9 mouse cellular contexts compared by ENCODE assay signal in genomic region chr17:72606251-72606650, GRCm38 (mm10). TPM values are rescaled to one million over a fixed set of nuclear protein-coding genes. Genes with fewer than 3 reads are reported as not detected.
DNase-seq lines count a peak whose midpoint lies in the region; ATAC-seq lines count a peak whose summit lies in the region.
"Had no signal": no experiment of that assay in that cellular context is flagged by ENCODE, and none has a peak within 500 bp of the region (broad histone marks: within the 10 kb centered on the region; RNA-seq: fewer than 3 reads in every experiment).

No protein-coding gene starts in this region.

- peak; percentile 96 for DNase-seq in intestine, embryonic 14.5 days (ENCODE audit: low spot score)
- DNase-seq in brain, adult 2 months (ENCODE audit: low read depth, low spot score) = peak; percentile 87
- DNase-seq in heart, postnatal 36 days = peak; percentile 74 to 80
- peak; percentile 25 to 92 for DNase-seq in left cerebral cortex, adult 9 months (ENCODE audit: low spot score in 2 of 2)
- peak; percentile 84 for DNase-seq in neural tube, embryonic 11.5 days (ENCODE audit: low spot score)
- DNase-seq in thymus, adult 18-20 months = peak; percentile 10 to 16

- no peak overlapping the region for H3K27ac ChIP-seq in intestine, embryonic 14.5 days (ENCODE audit: low read depth)
- H3K27ac ChIP-seq in intestine, embryonic 16.5 days (ENCODE audit: low read length) = no peak overlapping the region
- H3K27ac ChIP-seq in neural tube, embryonic 11.5 days (ENCODE audit: low read depth, low read length) = no peak overlapping the region
- H3K27ac ChIP-seq: neural tube, embryonic 13.5 days had no signal

- H3K9ac ChIP-seq in intestine, embryonic 14.5 days (ENCODE audit: low read length) = no peak overlapping the region
- H3K9ac ChIP-seq in intestine, embryonic 16.5 days (ENCODE audit: low read depth, low read length) = no peak overlapping the region
- H3K9ac ChIP-seq in neural tube, embryonic 11.5 days (ENCODE audit: low read length) = no peak overlapping the region
- H3K9ac ChIP-seq: neural tube, embryonic 13.5 days had no signal

- no peak overlapping the region for H3K4me3 ChIP-seq in intestine, embryonic 14.5 days (ENCODE audit: low read depth, low read length)
- no peak overlapping the region for H3K4me3 ChIP-seq in intestine, embryonic 16.5 days (ENCODE audit: low read length)
- no peak overlapping the region for H3K4me3 ChIP-seq in neural tube, embryonic 11.5 days (ENCODE audit: low read depth, low read length)
- H3K4me3 ChIP-seq: neural tube, embryonic 13.5 days had no signal

- intact Hi-C loops in heart, postnatal 36 days (cut with DNase I) = loop anchor here (1.0 to 10.0 kb wide), 3 partner anchors 175 to 941 kb away; no protein-coding TSS in a partner anchor

- H3K27me3 ChIP-seq in intestine, embryonic 14.5 days (replicated peaks; ENCODE audit: control insufficient read depth, insufficient read depth, low read length) = peaks cover 32% of the 10 kb centered on the region
- peaks cover 22% of the 10 kb centered on the region for H3K27me3 ChIP-seq in intestine, embryonic 16.5 days (replicated peaks; ENCODE audit: control insufficient read depth, insufficient read depth, low read length)
- H3K27me3 ChIP-seq in neural tube, embryonic 11.5 days (ENCODE audit: control insufficient read depth, insufficient read depth, low read length) = peaks cover 17% of the 10 kb centered on the region

- no peak for ATAC-seq in intestine, embryonic 14.5 days (replicated peaks; ENCODE audit: low FRiP score, low TSS enrichment, low read depth)
- no peak for ATAC-seq in intestine, embryonic 16.5 days
- 0 out of 2 replicates have a peak, but pooled peaks have one; percentile 55 for ATAC-seq in erythroblast, adult 5-6 weeks (replicated peaks; ENCODE audit: low FRiP score, poor library complexity, severe bottlenecking)
- no peak for ATAC-seq in neural tube, embryonic 11.5 days (ENCODE audit: insufficient read depth, low FRiP score, low TSS enrichment)

- H3K4me1 ChIP-seq in intestine, embryonic 14.5 days (replicated peaks; ENCODE audit: control insufficient read depth, insufficient read depth, low read length) = peaks cover 14% of the 10 kb centered on the region
- H3K4me1 ChIP-seq in intestine, embryonic 16.5 days (ENCODE audit: control insufficient read depth, insufficient read depth, low read length) = peaks cover 12% of the 10 kb centered on the region
- no peaks in the 10 kb centered on the region for H3K4me1 ChIP-seq in neural tube, embryonic 11.5 days (ENCODE audit: control insufficient read depth, insufficient read depth, low read length)

- H3K4me2 ChIP-seq in intestine, embryonic 14.5 days (ENCODE audit: low read length) = no peak overlapping the region
- no peak overlapping the region for H3K4me2 ChIP-seq in intestine, embryonic 16.5 days (ENCODE audit: low read depth, low read length)
- no peak overlapping the region for H3K4me2 ChIP-seq in neural tube, embryonic 11.5 days (ENCODE audit: low read depth)
- H3K4me2 ChIP-seq: neural tube, embryonic 13.5 days had no signal

- WGBS in intestine, embryonic 14.5 days = 8% methylated on average over 4 of the region's 4 CpGs
- WGBS in intestine, embryonic 16.5 days = 9% methylated on average over 4 of the region's 4 CpGs
- WGBS in neural tube, embryonic 11.5 days = 11% methylated on average over 4 of the region's 4 CpGs

- H3K9me3 ChIP-seq in intestine, embryonic 14.5 days (ENCODE audit: control insufficient read depth, low read length) = no peaks in the 10 kb centered on the region
- no peaks in the 10 kb centered on the region for H3K9me3 ChIP-seq in intestine, embryonic 16.5 days (ENCODE audit: control insufficient read depth, low read length)
- no peaks in the 10 kb centered on the region for H3K9me3 ChIP-seq in neural tube, embryonic 11.5 days (ENCODE audit: control insufficient read depth, low read length)
- H3K9me3 ChIP-seq: neural tube, embryonic 13.5 days had no signal

- H3K36me3 ChIP-seq in intestine, embryonic 14.5 days (ENCODE audit: control insufficient read depth, insufficient read depth, low read length) = no peaks in the 10 kb centered on the region
- no peaks in the 10 kb centered on the region for H3K36me3 ChIP-seq in intestine, embryonic 16.5 days (ENCODE audit: control insufficient read depth, insufficient read depth, low read length)
- no peaks in the 10 kb centered on the region for H3K36me3 ChIP-seq in neural tube, embryonic 11.5 days (ENCODE audit: control insufficient read depth, insufficient read depth, low read length)
- H3K36me3 ChIP-seq: neural tube, embryonic 13.5 days had no signal

RNA-seq across cellular contexts. Expression of gene Alk, which starts 1.8 kb away (rescaled TPM):
- polyA plus RNA-seq in intestine, embryonic 14.5 days (2014; fragmentation: Nextera tagmentation; extraction: Ambion mirVana) = 0.61 and 1.1 TPM in 2 replicates
- polyA plus RNA-seq in intestine, embryonic 16.5 days (2015; fragmentation: Nextera tagmentation; extraction: Ambion mirVana) = 0.59 and 0.75 TPM in 2 replicates
- total RNA-seq in erythroblast, adult 5-6 weeks (2015; ENCODE audit: low replicate concordance) = not detected in 2 replicates
- total RNA-seq in erythroblast, adult 5-6 weeks (2017; ENCODE audit: low replicate concordance) = not detected in 2 replicates
- total RNA-seq in heart, postnatal 36 days (2021) = not detected
- 0.40 and 0.53 TPM in 2 replicates for polyA plus RNA-seq in neural tube, embryonic 11.5 days (2014; fragmentation: Nextera tagmentation; extraction: Ambion mirVana)

Comparison
In these comparisons a context has a peak if more than half of its experiments do, and no peak if none do; other contexts are left out.
1. DNase-seq: peak in every context shown above with its lines; median percentile 96 in intestine, embryonic 14.5 days; 87 in brain, adult 2 months; 84 in neural tube, embryonic 11.5 days; 77 in heart, postnatal 36 days; 58 in left cerebral cortex, adult 9 months; 13 in thymus, adult 18-20 months.